Mouse (Mus musculus) CH12.LX (cell line): ENCODE results near the gene Smarcd1.

Source experiments
- KAT2A ChIP-seq: IDR thresholded peaks from 2 replicates; pipeline ENCODE4 v1.6.1; 2012; ENCODE audit warnings: low read length, improper control_type of control experiment, inconsistent platforms; ENCODE audit not compliant: insufficient replicate concordance
- MXI1 ChIP-seq: IDR thresholded peaks from 2 replicates; pipeline ENCODE4 v1.6.1; 2011; ENCODE audit warnings: mild to moderate bottlenecking, low read depth, low read length, improper control_type of control experiment
- ZNF384 ChIP-seq: IDR thresholded peaks from 2 replicates; pipeline ENCODE4 v1.6.1; 2012; ENCODE audit warnings: low read depth, low read length, improper control_type of control experiment, inconsistent platforms

- TF ChIP-seq ZNF384 (no peak), KAT2A (no peak), MXI1 (peak; percentile 37; the same call in 1 of the 2 replicates)
Observed at GRCm38 (mm10) chr15:99668881-99669280, 33.0 kb upstream of the Smarcd1 start.
